Mouse (Mus musculus) layer of hippocampus, postnatal 10 days (tissue): ENCODE data around the gene Spon1. TPM values are rescaled to one million over a fixed set of nuclear protein-coding genes. Genes with fewer than 3 reads are reported as not detected.

Experiments used
- DNase-seq, 2 experiments: peaks; one replicate each; pipeline ENCODE4 v3.0.0; 2021; ENCODE audit warnings: low spot score in 2 of 2
- total RNA-seq, 2 experiments: library from RNA; stranded (reverse); gene quantifications; 2 replicates each; pipeline ENCODE4 v1.2.3; 2021

Gene Spon1
- total RNA-seq, 2 experiments from 2014 or later, result 59.1 to 64.4 TPM

- DNase-seq, result no peak
Observed at GRCm38 (mm10) chr7:114083088-114083487, 317.3 kb downstream of the Spon1 start.

GRCm38 (mm10) chr7:114083760-114084159, 318.0 kb downstream of the Spon1 start:
- DNase-seq, result no peak

- no peak for DNase-seq
Observed at GRCm38 (mm10) chr7:114086021-114086710, 320.4 kb downstream of the Spon1 start.

- no peak for DNase-seq
Observed at GRCm38 (mm10) chr7:114087341-114087740, 321.5 kb downstream of the Spon1 start.

- no peak for DNase-seq
Observed at GRCm38 (mm10) chr7:114087986-114088385, 322.2 kb downstream of the Spon1 start.

GRCm38 (mm10) chr7:114088918-114089317, 323.1 kb downstream of the Spon1 start:
- no peak for DNase-seq

GRCm38 (mm10) chr7:114090231-114090630, 324.4 kb downstream of the Spon1 start:
- DNase-seq, result no peak

- no peak for DNase-seq
Observed at GRCm38 (mm10) chr7:114090892-114091545, 325.2 kb downstream of the Spon1 start.
